Mouse (Mus musculus) spleen, adult 2 months (tissue): ENCODE results near the gene Rasl2-9.
A peak's percentile ranks its signal among the peaks of the same experiment; 100 is the strongest.

ENCODE experiments used
- CTCF ChIP-seq: fragments of 200-500 bp; IDR thresholded peaks from 2 replicates; pipeline ENCODE4 v1.5.1; 2011; ENCODE audit warnings: mild to moderate bottlenecking, inconsistent platforms; ENCODE audit not compliant: insufficient read depth, insufficient read length, insufficient replicate concordance; ENCODE audit errors: extremely low read depth
- POLR2A ChIP-seq: fragments of 200-500 bp; IDR thresholded peaks from 2 replicates; pipeline ENCODE4 v1.6.1; 2011; ENCODE audit warnings: low read depth, low read length, inconsistent platforms

GRCm38 (mm10) chr7:5080010-5080751 is 45.6 kb downstream of the Rasl2-9 start, which contains the start of gene Epn1:
- peak; percentile 49; the same call in 1 of the 2 replicates for TF ChIP-seq POLR2A
- no peak for TF ChIP-seq CTCF
